Mouse (Mus musculus) adrenal gland, adult 18-20 months (tissue): ENCODE data around the gene Rnf145. TPM values are rescaled to one million over a fixed set of nuclear protein-coding genes. Genes with fewer than 3 reads are reported as not detected.

Source experiments
- DNase-seq, 2 experiments: peaks; one replicate each; pipeline ENCODE4 v3.0.0; 2021 to 2022; ENCODE audit warnings: low spot score in 2 of 2
- total RNA-seq, 2 experiments: library from RNA; stranded (reverse); gene quantifications; 1 replicate in 1 of 2; 2 replicates in 1 of 2; pipeline ENCODE4 v1.2.3; 2021

The Rnf145 gene
- total RNA-seq, 2 experiments from 2014 or later: 47.2 to 61.7 TPM

DNA sequence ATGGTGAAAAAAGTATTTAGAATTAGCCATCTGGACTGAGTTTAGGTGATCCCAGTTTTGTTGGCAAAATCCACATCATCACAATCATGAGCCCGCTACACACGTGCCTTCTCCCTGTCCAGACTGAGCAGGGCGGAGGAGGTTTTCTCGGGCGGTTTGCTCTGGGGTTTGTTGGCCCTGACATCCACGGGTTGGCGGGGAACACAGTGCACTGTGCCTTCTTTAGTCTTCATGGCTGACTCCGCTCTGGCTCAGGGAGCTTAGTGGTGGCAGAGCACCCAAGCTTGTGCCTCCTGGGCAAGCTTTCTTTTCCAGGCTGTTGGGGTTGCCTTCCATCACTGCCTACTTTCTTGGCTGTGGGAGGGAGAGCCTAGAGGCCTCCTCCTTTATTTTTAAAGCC lies 41.6 kb downstream of the Rnf145 start:
- DNase-seq: no peak

DNA sequence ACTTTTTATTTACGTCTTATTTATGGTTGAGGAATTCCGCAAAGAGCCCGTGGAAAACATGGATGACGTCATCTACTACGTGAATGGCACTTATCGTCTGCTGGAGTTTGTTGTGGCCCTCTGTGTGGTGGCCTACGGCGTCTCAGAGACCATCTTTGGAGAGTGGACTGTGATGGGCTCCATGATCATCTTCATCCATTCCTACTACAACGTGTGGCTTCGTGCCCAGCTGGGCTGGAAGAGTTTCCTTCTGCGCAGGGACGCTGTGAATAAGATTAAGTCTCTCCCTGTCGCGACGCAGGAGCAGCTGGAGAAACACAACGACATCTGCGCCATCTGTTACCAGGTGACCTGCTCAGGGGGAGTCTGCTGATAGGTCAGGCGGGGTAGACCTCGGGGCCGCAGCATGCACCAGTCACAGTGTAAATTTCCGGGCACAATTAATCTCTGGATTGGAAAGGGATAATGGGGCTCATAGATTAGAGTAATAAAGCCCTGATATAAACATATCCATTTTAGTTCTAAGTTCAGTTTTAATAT lies 42.8 kb downstream of the Rnf145 start:
- DNase-seq: no peak

DNA sequence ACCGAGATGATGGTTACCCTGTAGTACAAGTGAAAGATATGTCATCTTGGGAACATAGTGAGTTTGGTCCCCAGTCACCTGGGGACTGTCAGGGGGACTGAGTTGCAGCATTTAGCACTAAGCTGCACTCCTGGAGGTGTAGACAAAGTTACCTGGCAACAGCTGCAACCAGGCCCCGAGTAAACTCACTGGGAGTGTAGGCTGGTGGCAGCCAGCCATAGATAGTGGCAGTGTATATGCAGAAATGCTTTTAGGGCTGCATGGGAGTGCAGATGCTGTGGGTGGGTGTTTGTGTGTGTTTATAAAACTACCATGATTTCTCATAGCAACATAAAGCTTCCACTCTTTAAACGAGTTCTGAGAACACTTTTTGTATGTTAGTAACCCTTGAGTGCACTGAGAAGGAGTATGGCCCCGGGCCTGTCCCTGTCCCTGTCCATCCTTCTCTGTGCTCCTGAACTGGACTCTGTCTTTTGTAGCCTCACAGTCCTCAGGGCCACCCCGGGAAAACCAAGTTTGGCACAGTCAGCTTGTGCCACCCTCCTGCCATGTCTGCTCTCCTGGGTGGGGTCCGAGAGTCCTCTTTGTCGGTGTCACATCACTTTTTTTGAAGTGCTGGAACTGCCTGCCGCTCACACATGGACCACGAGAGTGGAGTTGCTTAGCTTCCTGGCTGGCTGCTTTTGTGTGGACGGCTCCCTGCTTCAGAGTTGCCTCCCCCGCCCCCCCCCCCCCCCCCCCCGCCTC lies 43.8 kb downstream of the Rnf145 start:
- no peak for DNase-seq

DNA sequence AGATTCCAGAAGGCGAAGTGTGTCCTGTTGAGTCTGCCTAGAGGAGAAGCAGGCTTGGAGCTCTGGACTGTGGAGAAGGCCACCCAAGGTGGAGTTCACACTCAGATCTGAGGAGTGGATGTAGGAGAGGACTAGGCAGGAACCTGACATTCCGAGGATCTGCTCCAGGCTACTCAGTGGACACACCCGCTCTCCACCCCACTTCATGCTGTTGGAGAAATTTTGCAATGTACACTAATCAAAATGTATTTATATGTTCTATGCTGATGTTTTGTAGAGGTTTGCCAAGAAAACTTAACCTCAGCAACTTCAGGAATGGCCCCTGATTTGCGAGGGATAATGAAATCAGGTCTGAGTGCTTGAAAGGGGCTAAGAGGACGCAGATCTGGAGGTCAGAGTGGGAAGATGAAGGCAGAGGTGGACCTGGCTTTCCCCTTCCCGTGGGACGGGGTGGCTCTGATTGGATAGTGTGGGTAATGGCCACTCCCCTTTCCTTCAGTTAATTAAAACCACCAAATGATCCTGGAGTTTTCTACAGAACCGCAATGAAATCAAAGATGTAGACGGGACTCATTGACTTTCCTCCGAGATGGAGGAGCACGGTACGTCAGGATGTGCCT lies 45.6 kb downstream of the Rnf145 start:
- no peak for DNase-seq

DNA sequence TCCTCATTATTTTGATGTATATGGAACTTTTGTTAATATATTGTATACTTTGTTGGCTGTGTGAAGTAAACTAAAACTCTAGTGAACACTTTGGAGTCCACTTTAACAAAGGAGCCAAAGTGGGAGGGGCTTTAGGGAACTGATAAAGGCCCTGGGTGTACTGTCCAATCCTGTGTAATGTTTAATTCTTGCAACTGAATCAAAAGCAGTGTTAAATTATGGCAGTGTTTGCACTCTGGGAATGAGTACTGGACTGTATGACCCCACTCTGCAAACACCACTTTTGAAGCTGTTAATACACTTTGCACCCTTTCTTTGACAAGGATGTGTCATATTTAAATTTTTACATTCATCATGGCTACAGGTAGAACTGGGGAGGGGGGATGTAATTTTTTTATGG lies 46.2 kb downstream of the Rnf145 start:
- DNase-seq: no peak

DNA sequence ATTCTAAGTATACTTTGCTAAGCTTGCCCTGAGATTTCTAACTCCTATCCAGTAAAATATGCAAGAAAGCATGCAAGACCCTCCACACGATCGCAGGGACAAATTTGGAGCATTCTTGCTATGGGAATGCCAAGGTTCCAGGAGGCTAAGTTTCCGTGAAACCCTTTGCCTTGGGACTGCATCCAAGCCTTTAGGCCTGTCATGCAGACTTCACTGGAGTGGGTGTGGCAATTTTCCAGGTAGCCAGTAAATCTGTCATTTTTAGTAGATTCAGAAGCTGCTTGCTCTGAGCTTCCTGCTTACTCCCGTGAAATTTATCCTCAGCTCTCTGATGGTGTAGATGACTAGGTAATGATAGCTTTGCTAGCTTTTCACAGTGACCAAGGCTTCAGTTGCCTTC lies 51.6 kb downstream of the Rnf145 start:
- DNase-seq: peak in 1 of 2 experiments; percentile 35

DNA sequence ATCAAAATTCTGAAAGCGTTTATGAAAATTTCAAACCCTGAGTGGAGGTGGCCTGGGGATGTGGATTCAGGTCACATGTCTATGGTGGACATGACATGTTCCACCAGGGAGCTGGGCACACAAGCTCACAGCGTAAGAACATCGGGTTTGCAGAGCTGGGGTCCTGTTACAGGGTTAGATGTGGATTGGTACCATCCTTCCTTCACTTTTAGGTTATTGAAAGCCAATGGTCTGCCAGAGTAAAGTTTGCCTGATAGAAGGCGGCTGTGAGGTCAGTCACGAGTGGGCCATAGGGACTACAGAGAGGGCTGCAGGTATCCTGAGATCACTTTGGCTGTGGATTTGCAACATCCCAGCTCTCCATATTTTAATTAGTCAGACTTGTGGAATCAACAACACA lies 54.0 kb downstream of the Rnf145 start:
- DNase-seq: no peak

DNA sequence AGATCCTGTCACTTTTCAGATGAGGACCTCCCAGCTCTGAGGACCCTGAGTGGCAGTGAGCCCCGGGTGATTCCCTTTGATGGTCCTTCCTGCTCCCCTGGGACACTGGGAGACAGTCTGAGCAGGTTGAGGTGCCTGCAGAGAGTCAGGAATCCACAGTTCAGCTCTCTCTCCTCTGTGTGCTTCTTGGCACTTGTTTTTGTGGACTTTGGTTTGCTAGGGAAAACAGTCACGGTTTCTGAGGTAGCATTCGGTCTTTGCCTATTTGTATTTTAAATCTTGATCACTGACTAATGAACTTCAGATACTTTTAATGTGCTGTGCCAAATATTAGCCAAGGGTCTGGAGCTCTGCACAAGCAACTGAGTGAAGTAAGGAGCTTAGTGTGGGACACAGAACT lies 54.6 kb downstream of the Rnf145 start:
- no peak for DNase-seq

DNA sequence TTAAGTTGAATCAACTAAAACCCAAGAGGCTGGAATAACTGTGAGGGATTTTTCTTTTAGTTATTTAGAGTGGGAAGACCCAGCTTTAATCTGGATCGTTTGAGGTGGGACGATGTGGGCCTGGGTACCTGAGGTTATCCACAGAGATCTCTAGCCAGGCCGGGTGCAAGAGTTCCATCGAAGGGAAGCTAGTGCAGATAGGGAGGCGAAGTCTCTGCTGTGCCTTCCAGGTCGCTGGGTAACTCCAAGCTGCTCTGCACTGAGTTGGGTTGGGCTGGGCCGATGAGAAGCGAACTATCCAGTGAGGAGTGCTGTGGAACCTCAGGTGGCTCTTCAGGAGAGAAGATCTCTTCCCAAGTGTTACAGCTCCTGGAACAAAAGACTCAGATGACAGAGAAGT lies 55.6 kb downstream of the Rnf145 start:
- no peak for DNase-seq

DNA sequence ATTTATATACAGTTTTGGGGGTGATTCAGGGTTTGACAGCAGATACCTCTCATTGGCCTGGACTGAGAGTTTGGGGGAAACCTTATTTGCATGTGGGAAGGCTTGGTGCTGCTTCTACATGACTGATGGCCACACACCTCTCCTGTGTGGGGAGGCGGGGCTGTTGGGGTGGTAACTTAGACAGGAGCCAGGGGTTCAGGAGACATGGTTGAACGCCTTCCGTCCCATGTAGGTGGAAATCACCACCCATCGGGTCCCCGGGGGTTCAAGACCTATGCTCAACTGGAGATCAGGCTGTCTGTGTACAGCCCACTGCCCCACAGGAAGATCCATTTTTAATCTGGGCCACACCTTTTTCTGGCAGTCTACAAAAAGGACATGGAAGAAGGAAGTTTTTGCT lies 56.1 kb downstream of the Rnf145 start:
- no peak for DNase-seq

DNA sequence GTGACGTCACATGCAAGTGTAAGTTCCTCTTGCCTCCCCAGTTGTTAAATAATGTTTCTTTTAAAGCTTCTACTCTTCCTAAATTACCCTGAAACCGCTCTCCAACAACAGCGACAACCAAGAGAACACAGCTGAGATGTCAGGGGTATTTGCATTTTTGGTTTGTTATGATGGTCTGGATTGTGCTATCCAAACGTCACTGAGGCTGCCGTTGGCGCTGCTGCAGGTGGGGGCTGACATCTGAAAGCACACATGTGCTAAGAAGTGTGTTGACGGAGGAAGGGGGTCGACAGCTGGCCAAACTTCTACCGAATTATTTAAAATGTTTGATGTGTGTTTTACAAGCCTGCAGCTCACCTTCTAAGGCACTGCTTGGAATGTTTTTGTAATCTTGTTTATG lies 59.1 kb downstream of the Rnf145 start:
- DNase-seq: no peak

DNA sequence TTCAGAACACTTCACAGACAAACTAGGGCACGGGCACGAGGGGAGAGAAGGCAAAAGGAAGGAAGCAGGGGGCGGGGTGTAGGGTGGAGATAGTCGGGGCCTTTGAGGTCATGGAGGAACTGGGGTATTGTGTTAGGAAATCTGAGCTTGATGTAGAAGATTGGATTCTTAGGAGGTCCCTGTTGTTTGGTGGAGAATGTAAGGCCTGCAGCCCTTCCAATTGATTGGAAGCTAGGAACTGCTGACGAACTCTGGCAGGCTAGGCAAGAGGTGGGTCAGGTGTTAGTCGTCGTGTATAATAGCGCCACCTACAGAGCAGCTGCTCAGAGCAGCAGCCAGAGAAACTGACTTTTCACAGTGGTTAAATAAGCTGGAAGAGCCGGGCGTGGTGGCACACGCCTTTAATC lies 62.5 kb downstream of the Rnf145 start:
- peak; percentile 26 to 31 for DNase-seq

DNA sequence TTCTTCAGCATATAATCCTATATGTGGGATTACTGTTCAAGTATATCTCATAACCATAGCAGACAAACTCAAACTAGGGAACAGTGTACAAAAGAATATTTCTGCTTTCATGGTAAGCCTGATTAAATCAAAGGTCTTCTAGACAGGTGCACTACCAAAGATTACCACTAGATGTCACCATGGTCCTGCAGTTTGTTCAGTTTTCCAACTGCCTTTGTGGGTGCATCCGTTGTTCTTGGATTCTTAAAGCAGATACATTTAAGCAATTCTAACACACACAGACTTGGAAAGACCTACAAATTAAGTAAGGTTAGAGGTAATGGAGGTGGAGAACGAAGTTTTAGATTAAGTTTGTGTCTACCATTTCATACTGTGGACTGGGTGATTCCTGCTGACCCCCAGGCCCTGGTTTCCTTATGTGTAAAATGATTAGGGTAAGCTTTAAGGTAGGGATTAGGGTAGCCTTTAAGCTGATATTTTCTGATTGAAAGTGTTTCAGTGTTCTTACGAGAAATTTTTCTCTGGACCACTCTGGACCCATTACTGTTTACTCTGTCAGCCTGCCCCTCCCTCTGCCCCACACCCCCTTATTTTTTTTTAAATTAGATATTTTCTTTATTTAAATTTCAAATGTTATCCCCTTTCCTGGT lies 67.4 kb downstream of the Rnf145 start:
- peak; percentile 49 to 63 for DNase-seq

DNA sequence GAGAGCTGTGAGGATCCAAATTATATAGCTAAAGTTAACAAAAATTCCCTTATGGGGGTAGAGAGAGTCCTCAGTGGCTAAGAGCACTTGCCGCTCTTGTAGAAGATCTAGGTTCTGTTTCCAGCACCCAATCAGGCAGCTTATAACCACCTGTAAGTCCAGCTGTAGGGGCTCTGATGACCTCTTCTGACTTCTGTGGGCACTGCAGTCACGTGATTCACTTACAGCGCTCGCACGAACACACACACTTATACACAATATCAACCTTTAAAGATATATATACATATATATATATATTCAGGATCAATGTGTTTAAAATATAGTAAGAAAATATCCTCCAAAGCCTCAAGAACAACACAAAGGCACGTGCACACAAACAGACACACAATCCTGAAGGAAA lies 74.3 kb downstream of the Rnf145 start:
- no peak for DNase-seq

DNA sequence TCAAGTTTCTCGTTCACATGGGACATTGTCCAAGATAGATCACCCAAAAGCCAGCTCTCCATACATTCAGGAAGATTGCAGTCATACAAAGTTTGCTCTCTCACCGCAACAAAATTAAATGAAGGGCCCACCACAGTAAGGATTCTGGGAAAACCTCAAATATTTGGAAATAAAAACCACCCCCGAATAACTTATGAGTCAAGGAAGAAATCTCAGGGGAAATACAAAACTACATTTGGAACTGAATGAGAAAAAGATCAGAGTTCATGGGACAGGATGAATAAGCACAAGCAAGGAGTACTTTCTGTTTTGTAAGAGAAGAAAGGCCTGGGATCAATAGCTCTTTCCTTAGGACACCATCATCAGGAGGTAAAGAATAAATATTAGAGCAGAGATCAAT lies 76.0 kb downstream of the Rnf145 start:
- no peak for DNase-seq

DNA sequence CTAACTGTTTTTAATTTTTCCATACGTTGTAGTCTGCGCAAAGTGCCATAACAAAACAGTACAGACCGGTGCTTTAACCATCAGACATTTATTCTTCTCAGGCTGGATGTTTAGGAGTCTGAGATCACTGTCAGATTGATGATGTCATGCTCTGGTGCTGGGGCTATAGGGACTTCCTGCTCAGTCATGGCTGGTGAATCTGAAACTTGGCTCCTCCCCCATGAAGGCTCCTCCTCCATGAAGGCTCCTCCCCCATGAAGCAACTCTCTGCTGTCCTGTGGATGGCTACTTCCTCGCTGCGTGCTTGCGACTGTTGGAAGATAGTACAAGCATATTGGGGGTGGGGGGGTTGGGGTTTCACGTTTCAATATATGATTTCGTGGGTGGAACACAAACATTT lies 88.1 kb downstream of the Rnf145 start:
- no peak for DNase-seq

DNA sequence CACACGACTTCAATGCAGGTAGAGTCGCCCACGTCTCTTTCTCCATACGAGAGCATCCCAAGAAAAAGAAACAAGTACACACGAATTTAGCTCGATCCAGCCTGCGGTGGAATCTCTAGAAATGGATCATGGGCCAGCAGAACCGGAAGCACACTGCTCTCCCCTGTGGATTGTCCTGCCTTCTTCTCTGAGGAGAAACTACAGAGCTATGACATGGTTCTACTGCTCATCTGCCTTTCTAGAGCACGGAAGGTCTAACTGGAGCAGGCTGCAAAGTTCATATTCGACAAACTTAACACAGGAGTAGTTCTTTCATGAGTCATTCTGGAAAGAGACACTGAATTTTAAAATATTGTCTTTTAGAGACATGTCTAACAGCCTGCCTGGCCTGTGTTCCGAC lies 89.9 kb downstream of the Rnf145 start:
- DNase-seq: no peak

DNA sequence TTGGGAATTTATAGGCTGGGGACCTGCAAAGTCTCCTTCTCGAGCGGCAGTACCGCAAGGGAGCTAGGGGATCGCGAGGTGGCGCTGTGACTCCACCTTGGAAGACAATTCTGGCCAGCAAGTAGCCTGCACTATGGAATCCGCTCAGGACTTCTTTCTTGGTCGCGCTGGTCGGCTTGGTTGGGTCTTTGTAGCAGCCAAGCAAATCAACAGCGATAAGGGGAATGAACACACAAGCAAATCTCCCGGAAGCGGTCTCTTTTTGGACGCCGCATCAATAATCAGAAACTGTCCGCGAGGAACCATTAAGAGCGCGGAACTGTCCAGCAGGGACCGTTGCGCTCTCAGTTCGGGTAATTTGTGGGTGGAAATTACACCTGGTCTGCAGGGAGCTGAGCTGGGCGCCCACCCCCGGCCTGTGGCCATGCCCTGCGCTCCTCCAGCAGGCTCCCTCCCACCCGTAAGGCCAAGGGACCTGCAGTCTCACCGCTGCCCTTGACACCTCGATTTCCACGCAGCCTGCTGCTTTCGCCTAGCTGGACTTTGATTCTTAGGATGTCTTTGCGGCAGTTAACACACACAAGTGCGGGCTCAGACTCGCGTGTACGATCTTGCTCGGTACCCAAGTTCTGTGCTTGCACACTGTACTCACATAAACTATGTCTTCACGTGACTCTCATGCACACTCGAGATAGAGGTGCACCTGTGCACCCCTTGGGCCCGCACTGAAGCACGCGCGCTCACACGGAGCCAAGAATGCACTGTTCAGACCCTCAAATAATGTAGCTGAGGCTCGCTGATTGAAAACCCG lies 92.4 kb downstream of the Rnf145 start:
- DNase-seq: peak; percentile 88 to 89

DNA sequence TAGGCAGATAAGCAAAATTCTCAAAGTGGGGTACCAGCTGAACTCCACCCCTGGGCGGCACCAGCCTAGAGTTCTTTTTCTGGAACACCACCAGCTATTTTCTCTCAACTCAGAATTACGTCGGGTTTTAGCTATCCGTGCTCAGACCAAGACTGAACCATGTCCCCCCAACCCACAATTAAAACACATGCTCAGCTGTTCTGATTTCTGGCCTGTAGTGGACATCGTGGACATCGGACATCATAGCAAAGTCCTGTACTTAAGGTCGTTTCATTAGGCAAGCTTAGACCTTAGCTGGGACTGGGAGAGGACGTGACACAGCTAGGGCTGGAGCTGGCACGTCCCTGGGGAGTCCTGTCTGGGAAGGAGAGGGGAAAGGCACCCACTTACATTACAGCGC lies 93.4 kb downstream of the Rnf145 start:
- DNase-seq: no peak

DNA sequence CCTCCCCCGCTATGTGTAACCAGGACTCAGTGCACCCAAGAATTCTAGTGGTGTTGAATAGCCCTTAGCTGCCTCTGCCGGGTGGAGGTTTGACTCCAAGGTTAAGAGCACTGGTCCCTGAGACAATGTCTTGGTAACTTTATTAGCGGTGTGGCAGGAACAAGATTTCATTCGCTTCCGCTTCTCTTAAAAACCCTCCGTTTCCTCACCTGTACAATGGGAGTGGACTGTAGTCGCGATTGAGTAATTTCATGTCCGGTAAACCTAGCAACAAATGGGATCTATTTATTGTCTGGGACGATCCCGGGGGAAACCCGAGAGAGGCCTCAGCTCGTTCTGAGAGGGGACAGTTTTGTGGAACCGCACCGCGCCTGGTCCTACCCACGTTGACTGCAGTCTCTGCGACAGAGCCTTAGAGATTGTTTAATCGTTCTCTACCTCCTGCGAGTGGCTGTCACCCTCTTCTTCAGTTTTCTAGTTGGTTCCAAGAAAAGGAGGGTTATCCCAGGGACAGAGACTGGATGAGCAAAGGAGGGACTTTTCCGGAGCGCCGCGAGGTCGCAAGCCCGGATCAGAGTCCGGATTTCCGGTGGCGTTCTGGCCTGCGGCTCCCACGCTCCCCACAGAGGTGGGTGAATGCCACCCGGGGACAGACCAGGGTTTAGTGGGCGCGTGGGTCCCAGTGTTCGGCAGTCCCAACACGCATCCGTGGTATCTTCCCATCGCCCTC lies 94.1 kb downstream of the Rnf145 start:
- peak in 1 of 2 experiments; percentile 38 for DNase-seq
